Mouse (Mus musculus) ES-E14 (cell line): ENCODE data around the gene Smndc1. TPM values are rescaled to one million over a fixed set of nuclear protein-coding genes. Genes with fewer than 3 reads are reported as not detected.

Experiments
- DNase-seq: peaks from one replicate; pipeline ENCODE4 v3.0.0-alpha.2; 2013; ENCODE audit warnings: low read depth, low spot score
- H3K27ac ChIP-seq: 2 replicates; pipeline ENCODE4 v1.5.1; 2012; ENCODE audit warnings: low read depth, mild to moderate bottlenecking, low read length, moderate library complexity, mixed read lengths; ENCODE audit not compliant: poor library complexity, insufficient read depth, severe bottlenecking
- H3K36me3 ChIP-seq: 2 replicates; pipeline ENCODE4 v1.6.1; 2012; ENCODE audit warnings: mild to moderate bottlenecking, low read length, moderate library complexity, mixed read lengths; ENCODE audit not compliant: control insufficient read depth, poor library complexity, insufficient read depth, severe bottlenecking
- H3K4me1 ChIP-seq, 2 experiments: fragments of 150-350 bp in 1 of 2; sonication (generic) in 1 of 2; 2 replicates each; pipeline ENCODE4 v1.6.1; 2012; ENCODE audit warnings: low read length in 2 of 2, mild to moderate bottlenecking in 1 of 2, mixed read lengths in 1 of 2; ENCODE audit not compliant: control insufficient read depth in 2 of 2, insufficient read depth in 2 of 2, poor library complexity in 1 of 2
- H3K4me3 ChIP-seq, 2 experiments: fragments of 150-350 bp in 1 of 2; sonication (generic) in 1 of 2; 2 replicates each; pipeline ENCODE4 v1.5.1; 2012; ENCODE audit warnings: low read length in 2 of 2, low read depth in 1 of 2, mild to moderate bottlenecking in 1 of 2, mixed read lengths in 1 of 2; ENCODE audit not compliant: insufficient read depth in 1 of 2, poor library complexity in 1 of 2, severe bottlenecking in 1 of 2
- H3K9ac ChIP-seq: 2 replicates; pipeline ENCODE4 v1.6.1; 2012; ENCODE audit warnings: low read depth, mild to moderate bottlenecking, low read length, mixed read lengths; ENCODE audit not compliant: poor library complexity, insufficient read depth, severe bottlenecking
- H3K9me3 ChIP-seq: fragments of 150-350 bp; sonication (generic); 2 replicates; pipeline ENCODE4 v1.6.1; 2012; ENCODE audit warnings: low read depth, mild to moderate bottlenecking, low read length; ENCODE audit not compliant: control insufficient read depth, insufficient read depth
- CHD2 ChIP-seq: IDR thresholded peaks from 2 replicates; pipeline ENCODE4 v1.6.1; 2014; ENCODE audit warnings: mild to moderate bottlenecking, low read depth, low read length, inconsistent platforms
- HCFC1 ChIP-seq: IDR thresholded peaks from 2 replicates; pipeline ENCODE4 v1.6.1; 2012; ENCODE audit warnings: low read length, inconsistent platforms, borderline replicate concordance; ENCODE audit not compliant: insufficient read depth
- MAFK ChIP-seq: IDR thresholded peaks from 2 replicates; pipeline ENCODE4 v1.6.1; 2014; ENCODE audit warnings: mild to moderate bottlenecking, low read depth, low read length, inconsistent platforms; ENCODE audit not compliant: insufficient read depth
- ZC3H11A ChIP-seq: IDR thresholded peaks from 2 replicates; pipeline ENCODE4 v1.6.1; 2012; ENCODE audit warnings: low read depth, mild to moderate bottlenecking, inconsistent platforms, low read length, borderline replicate concordance
- ZNF384 ChIP-seq: IDR thresholded peaks from 2 replicates; pipeline ENCODE4 v1.6.1; 2012; ENCODE audit warnings: low read depth, low read length, inconsistent platforms
- in situ Hi-C, 2 experiments: fragments of 600-800 bp; cut with MboI; formaldehyde crosslinking; loops; one replicate each; pipeline ENCODE4 v1.15.1; 2025; ENCODE audit warnings: low sequenced_read_pairs in 2 of 2, inconsistent platforms in 1 of 2; ENCODE audit not compliant: unreplicated experiment in 2 of 2
- total RNA-seq: library from RNA; depleted of rRNA; stranded (reverse); fragments of 300-350 nt; gene quantifications from 2 replicates; pipeline ENCODE4 v1.2.3, GENCODE M21; 2012

Gene Smndc1
- total RNA-seq, 1 experiment = 37.4 TPM

GRCm38 (mm10) chr19:53415198-53415597, 24.8 kb upstream of the Smndc1 start:
- H3K36me3 ChIP-seq = no peaks in the 10 kb centered on the region
- no peaks in the 10 kb centered on the region for H3K9me3 ChIP-seq
- peak overlapping the region; percentile 21; the same call in 1 of the 2 replicates for H3K9ac ChIP-seq
- in situ Hi-C loops = no loop called here
- peaks cover 12 to 29% of the 10 kb centered on the region in 2 experiments for H3K4me1 ChIP-seq
- TF ChIP-seq CHD2 (no peak), ZC3H11A (no peak), MAFK (no peak), HCFC1 (no peak), ZNF384 (no peak)
- no peak overlapping the region for H3K27ac ChIP-seq
- DNase-seq = no peak
- H3K4me3 ChIP-seq = peak overlapping the region; percentile 18 to 46; a peak in 3 of 4 replicates

DNA sequence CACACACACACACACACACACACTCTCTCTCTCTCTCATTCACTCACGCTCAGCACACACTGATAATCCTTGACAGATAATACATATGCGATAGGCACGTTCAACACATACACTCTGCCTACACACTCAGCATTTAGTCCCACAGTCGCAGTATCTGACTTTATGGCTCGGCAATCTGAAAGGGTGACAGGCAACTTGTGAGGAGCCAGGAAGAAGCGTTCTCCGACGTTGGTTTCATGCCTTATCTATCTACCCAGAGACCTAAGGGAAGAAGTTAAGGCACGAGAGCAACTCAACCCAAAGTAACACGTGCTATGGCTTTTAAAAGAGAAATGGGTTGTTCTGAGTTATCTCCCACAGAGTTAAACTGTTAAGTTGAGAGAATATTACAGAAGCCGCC, 24.3 kb upstream of the Smndc1 start:
- no peak overlapping the region for H3K4me3 ChIP-seq
- H3K36me3 ChIP-seq = no peaks in the 10 kb centered on the region
- H3K27ac ChIP-seq = no peak overlapping the region
- in situ Hi-C loops = no loop called here
- H3K9me3 ChIP-seq = no peaks in the 10 kb centered on the region
- H3K4me1 ChIP-seq = peaks cover 12 to 35% of the 10 kb centered on the region in 2 experiments
- TF ChIP-seq ZC3H11A = no peak
- no peak for TF ChIP-seq ZNF384
- no peak for TF ChIP-seq MAFK
- no peak for TF ChIP-seq HCFC1
- no peak for TF ChIP-seq CHD2
- no peak overlapping the region; the same call in 1 of the 2 replicates for H3K9ac ChIP-seq
- no peak for DNase-seq

- in situ Hi-C loops = no loop called here
- peaks cover 12 to 36% of the 10 kb centered on the region in 2 experiments for H3K4me1 ChIP-seq
Measured at GRCm38 (mm10) chr19:53413617-53414380, 23.4 kb upstream of the Smndc1 start.

DNA sequence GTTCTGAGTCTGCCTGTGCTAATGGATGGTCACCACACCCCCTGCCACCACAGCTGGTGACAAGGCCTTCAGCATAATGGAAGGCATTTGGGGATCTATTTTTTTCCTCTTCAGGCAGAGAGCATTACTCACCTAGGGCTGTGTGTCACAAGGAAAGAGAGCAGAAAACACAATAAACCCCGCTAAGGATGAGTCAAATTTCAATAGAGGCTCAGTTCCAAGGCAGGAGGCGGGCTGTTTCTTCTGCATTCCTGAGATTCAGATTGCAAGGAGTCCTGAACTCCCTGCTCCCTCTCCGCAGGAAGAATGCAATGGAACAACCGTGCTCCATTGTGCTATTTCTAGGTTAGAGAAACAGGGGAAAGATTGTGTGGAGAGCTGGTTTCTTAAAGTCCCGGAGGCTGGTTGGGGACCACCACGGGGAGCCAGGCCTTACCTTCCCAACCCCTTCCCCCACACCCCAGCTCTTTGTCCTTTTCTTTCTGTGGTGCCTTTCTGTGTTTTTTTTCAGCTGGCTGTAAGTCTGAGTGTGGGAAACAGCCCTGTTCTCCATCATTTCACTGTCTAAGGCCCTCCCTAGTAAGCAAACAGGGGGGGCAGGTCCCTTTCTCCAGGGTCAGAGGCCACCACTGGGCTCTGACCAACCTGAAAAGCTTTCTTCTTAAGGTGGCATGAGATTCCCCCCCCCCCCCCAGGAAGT, 21.9 kb upstream of the Smndc1 start:
- Histone ChIP-seq H3K4me3 (no peak overlapping the region), H3K4me1 (peaks cover 12 to 36% of the 10 kb centered on the region in 2 experiments), H3K36me3 (no peaks in the 10 kb centered on the region), H3K9me3 (no peaks in the 10 kb centered on the region), H3K27ac (peak overlapping the region; percentile 72), H3K9ac (no peak overlapping the region; the same call in 1 of the 2 replicates)
- in situ Hi-C loops = no loop called here
- 0 out of 2 replicates have a peak, but pooled peaks have one; percentile 28 for TF ChIP-seq ZNF384
- no peak for TF ChIP-seq ZC3H11A
- no peak for DNase-seq

More at GRCm38 (mm10) chr19:53413617-53414380, 23.4 kb upstream of the Smndc1 start:
- no peak for TF ChIP-seq ZNF384
- TF ChIP-seq MAFK = no peak
- no peak for TF ChIP-seq CHD2
- TF ChIP-seq HCFC1 = no peak
- TF ChIP-seq ZC3H11A = no peak
- no peak overlapping the region for H3K4me3 ChIP-seq
- no peaks in the 10 kb centered on the region for H3K9me3 ChIP-seq
- no peak overlapping the region for H3K9ac ChIP-seq
- H3K36me3 ChIP-seq = no peaks in the 10 kb centered on the region
- no peak overlapping the region; the same call in 1 of the 2 replicates for H3K27ac ChIP-seq
- DNase-seq = no peak
